Mouse (Mus musculus) lung, postnatal 0 days (tissue): Measurements from ENCODE around the gene Tcaf3. TPM values are rescaled to one million over a fixed set of nuclear protein-coding genes. Genes with fewer than 3 reads are reported as not detected.

ENCODE experiments used
- ATAC-seq: fragments of 200-750 bp; cut with Nextera tagmentation; 2 replicates; pipeline ENCODE4 v1.8.0; 2017; ENCODE audit warnings: moderate library complexity
- DNase-seq: peaks from one replicate; pipeline ENCODE4 v3.0.0-alpha.2; 2016; ENCODE audit warnings: low spot score
- H3K27ac ChIP-seq: fragments of 300-500 bp; sonication (generic); 2 replicates; pipeline ENCODE4 v1.5.1; 2014; ENCODE audit warnings: antibody characterized with exemption, mild to moderate bottlenecking, low read length, mixed read lengths
- H3K27me3 ChIP-seq: fragments of 300-500 bp; sonication (generic); replicated peaks from 2 replicates; pipeline ENCODE4 v1.6.1; 2014; ENCODE audit warnings: low read length, mixed read lengths; ENCODE audit not compliant: insufficient read depth
- H3K36me3 ChIP-seq: fragments of 300-500 bp; sonication (generic); 2 replicates; pipeline ENCODE4 v1.6.1; 2014; ENCODE audit warnings: low read length, mixed read lengths; ENCODE audit not compliant: insufficient read depth
- H3K4me1 ChIP-seq: fragments of 300-500 bp; sonication (generic); 2 replicates; pipeline ENCODE4 v1.6.1; 2014; ENCODE audit warnings: antibody characterized with exemption, low read depth, low read length, mixed read lengths; ENCODE audit not compliant: insufficient read depth
- H3K4me2 ChIP-seq: fragments of 300-500 bp; sonication (generic); replicated peaks from 2 replicates; pipeline ENCODE4 v1.6.1; 2014; ENCODE audit warnings: low read depth, mild to moderate bottlenecking, low read length, moderate library complexity, mixed read lengths
- H3K4me3 ChIP-seq: fragments of 300-500 bp; sonication (generic); 2 replicates; pipeline ENCODE4 v1.5.1; 2014; ENCODE audit warnings: low read depth, low read length
- H3K9ac ChIP-seq: fragments of 300-500 bp; sonication (generic); replicated peaks from 2 replicates; pipeline ENCODE4 v1.6.1; 2014; ENCODE audit warnings: low read depth, mild to moderate bottlenecking
- H3K9me3 ChIP-seq: fragments of 300-500 bp; sonication (generic); 2 replicates; pipeline ENCODE4 v1.6.1; 2016; ENCODE audit warnings: low read length, mixed read lengths
- CTCF ChIP-seq: IDR thresholded peaks from 2 replicates; pipeline ENCODE4 v1.5.1; 2016; ENCODE audit warnings: antibody characterized with exemption, mild to moderate bottlenecking
- EP300 ChIP-seq: IDR thresholded peaks from 2 replicates; pipeline ENCODE4 v1.6.1; 2016; ENCODE audit warnings: antibody characterized with exemption, mild to moderate bottlenecking, control low read depth
- WGBS: fragments of 180-500 bp; shearing (Covaris S2); extraction: QIAGEN DNeasy Blood & Tissue Kit; methylation state at CpG from one replicate; pipeline ENCODE4 v1.1.7; 2014; 5-methylcytosine and 5-hydroxymethylcytosine counted together
- polyA plus RNA-seq: library from polyadenylated mRNA; unstranded; fragments of >200 nt; fragmentation: Nextera tagmentation; extraction: Ambion mirVana; gene quantifications from 2 replicates; pipeline ENCODE4 v1.2.1, GENCODE M21; 2015

Gene Tcaf3
- polyA plus RNA-seq, 1 experiment from 2014 or later = 0.05 TPM

GRCm38 (mm10) chr6:42610954-42611522 is 13.5 kb upstream of the Tcaf3 start:
- H3K4me3 ChIP-seq = no peak overlapping the region
- TF ChIP-seq CTCF = no peak
- no peak for TF ChIP-seq EP300
- H3K36me3 ChIP-seq = no peaks in the 10 kb centered on the region
- no peak overlapping the region for H3K4me2 ChIP-seq
- H3K4me1 ChIP-seq = no peaks in the 10 kb centered on the region
- H3K9ac ChIP-seq = no peak overlapping the region
- H3K27me3 ChIP-seq = no peaks in the 10 kb centered on the region
- no peaks in the 10 kb centered on the region for H3K9me3 ChIP-seq
- H3K27ac ChIP-seq = no peak overlapping the region
- DNase-seq = peak; percentile 13
- WGBS = 26% methylated on average over 4 of the region's 4 CpGs
- no peak for ATAC-seq

GRCm38 (mm10) chr6:42593138-42593882 is 4.2 kb downstream of the Tcaf3 start:
- ATAC-seq (no peak), DNase-seq (no peak)
- H3K27ac ChIP-seq = no peak overlapping the region
- no peak overlapping the region for H3K4me3 ChIP-seq
- no peaks in the 10 kb centered on the region for H3K36me3 ChIP-seq
- no peak for TF ChIP-seq EP300
- H3K9me3 ChIP-seq = no peaks in the 10 kb centered on the region
- no peak overlapping the region for H3K9ac ChIP-seq
- no peak overlapping the region for H3K4me2 ChIP-seq
- H3K27me3 ChIP-seq = no peaks in the 10 kb centered on the region
- no peaks in the 10 kb centered on the region for H3K4me1 ChIP-seq
- WGBS = 80% methylated on average over 17 of the region's 17 CpGs

- no peak overlapping the region for H3K4me2 ChIP-seq
- H3K4me3 ChIP-seq = no peak overlapping the region
- H3K36me3 ChIP-seq = no peaks in the 10 kb centered on the region
- TF ChIP-seq CTCF (no peak; the same call in 1 of the 2 replicates), EP300 (no peak)
- H3K4me1 ChIP-seq = no peaks in the 10 kb centered on the region
- no peak for ATAC-seq
- DNase-seq = no peak
- no peaks in the 10 kb centered on the region for H3K9me3 ChIP-seq
- H3K27ac ChIP-seq = no peak overlapping the region
- H3K9ac ChIP-seq = no peak overlapping the region
- WGBS = 77% methylated on average over 5 of the region's 5 CpGs
- H3K27me3 ChIP-seq = no peaks in the 10 kb centered on the region
Measured at GRCm38 (mm10) chr6:42586569-42586968, 10.9 kb downstream of the Tcaf3 start.

- WGBS = 2% methylated on average over 7 of the region's 7 CpGs
- DNase-seq (peak; percentile 78), ATAC-seq (peak; percentile 53)
- no peak overlapping the region; the same call in 1 of the 2 replicates for H3K4me2 ChIP-seq
- H3K36me3 ChIP-seq = no peaks in the 10 kb centered on the region
- H3K9ac ChIP-seq = no peak overlapping the region
- no peaks in the 10 kb centered on the region for H3K27me3 ChIP-seq
- no peak for TF ChIP-seq EP300
- peak; percentile 70 for TF ChIP-seq CTCF
- H3K27ac ChIP-seq = peak overlapping the region; percentile 39; the same call in 1 of the 2 replicates
- no peak overlapping the region for H3K4me3 ChIP-seq
- H3K4me1 ChIP-seq = no peaks in the 10 kb centered on the region
- no peaks in the 10 kb centered on the region for H3K9me3 ChIP-seq
Measured at GRCm38 (mm10) chr6:42583488-42583872, 14.0 kb downstream of the Tcaf3 start.

GRCm38 (mm10) chr6:42582741-42583487 is 14.6 kb downstream of the Tcaf3 start:
- H3K9me3 ChIP-seq = no peaks in the 10 kb centered on the region
- H3K36me3 ChIP-seq = no peaks in the 10 kb centered on the region
- H3K27ac ChIP-seq = peak overlapping the region; percentile 39
- TF ChIP-seq EP300 = peak; percentile 65; the same call in 1 of the 2 replicates
- no peak for TF ChIP-seq CTCF
- 32% methylated on average over 9 of the region's 9 CpGs for WGBS
- no peak overlapping the region for H3K4me3 ChIP-seq
- peak; percentile 90 for DNase-seq
- peak; percentile 94 for ATAC-seq
- H3K4me2 ChIP-seq = no peak overlapping the region; the same call in 1 of the 2 replicates
- H3K27me3 ChIP-seq = no peaks in the 10 kb centered on the region
- H3K9ac ChIP-seq = no peak overlapping the region
- H3K4me1 ChIP-seq = no peaks in the 10 kb centered on the region

- no peak overlapping the region for H3K9ac ChIP-seq
- DNase-seq (peak; percentile 21), ATAC-seq (no peak)
- no peaks in the 10 kb centered on the region for H3K36me3 ChIP-seq
- no peaks in the 10 kb centered on the region for H3K9me3 ChIP-seq
- H3K4me3 ChIP-seq = no peak overlapping the region
- no peak overlapping the region for H3K27ac ChIP-seq
- H3K27me3 ChIP-seq = no peaks in the 10 kb centered on the region
- TF ChIP-seq CTCF = peak; percentile 39
- TF ChIP-seq EP300 = no peak
- no peak overlapping the region for H3K4me2 ChIP-seq
- no peaks in the 10 kb centered on the region for H3K4me1 ChIP-seq
- WGBS = 50% methylated on average over 4 of the region's 4 CpGs
Measured at GRCm38 (mm10) chr6:42578678-42579077, 18.8 kb downstream of the Tcaf3 start.
